Comparison of ENCODE assay signal across 11 mouse cellular contexts in genomic region chr16:17252086-17252726, GRCm38 (mm10). TPM values are rescaled to one million over a fixed set of nuclear protein-coding genes. Genes with fewer than 3 reads are reported as not detected.
A peak's percentile ranks its signal among the peaks of the same experiment; 100 is the strongest.
DNase-seq lines count a peak whose midpoint lies in the region; ATAC-seq lines count a peak whose summit lies in the region.
"Had no signal": no experiment of that assay in that cellular context is flagged by ENCODE, and none has a peak within 500 bp of the region (broad histone marks: within the 10 kb centered on the region; RNA-seq: fewer than 3 reads in every experiment).

No protein-coding gene starts in this region.

- 65% methylated on average over 3 of the region's 3 CpGs for WGBS in heart, embryonic 15.5 days
- 82% methylated on average over 3 of the region's 3 CpGs for WGBS in midbrain, embryonic 10.5 days
- WGBS in midbrain, embryonic 16.5 days, result 77% methylated on average over 3 of the region's 3 CpGs
- 63% methylated on average over 3 of the region's 3 CpGs for WGBS in intestine, embryonic 16.5 days
- WGBS in stomach, embryonic 16.5 days, result 69% methylated on average over 3 of the region's 3 CpGs

- H3K36me3 ChIP-seq in heart, embryonic 15.5 days, result peaks cover 12% of the 10 kb centered on the region; the same call in 1 of the 2 replicates
- H3K36me3 ChIP-seq in midbrain, embryonic 10.5 days, result peaks cover 21% of the 10 kb centered on the region
- H3K36me3 ChIP-seq in midbrain, embryonic 16.5 days (ENCODE audit: control insufficient read depth, insufficient read depth, low read length), result peaks cover 3% of the 10 kb centered on the region
- H3K36me3 ChIP-seq in intestine, embryonic 16.5 days (ENCODE audit: control insufficient read depth, insufficient read depth, low read length), result no peaks in the 10 kb centered on the region
- H3K36me3 ChIP-seq in stomach, embryonic 16.5 days (ENCODE audit: control insufficient read depth, insufficient read depth, low read length), result no peaks in the 10 kb centered on the region
- H3K36me3 ChIP-seq: hindbrain, embryonic 15.5 days had no signal

- intact Hi-C loops in heart, postnatal 10 days (cut with DNase I), result no loop called here
- intact Hi-C loops in gastrocnemius, postnatal 36 days (cut with DNase I), result no loop called here

- no peak overlapping the region for H3K4me2 ChIP-seq in heart, embryonic 15.5 days
- no peak overlapping the region for H3K4me2 ChIP-seq in midbrain, embryonic 16.5 days (ENCODE audit: low read length)
- no peak overlapping the region for H3K4me2 ChIP-seq in intestine, embryonic 16.5 days (ENCODE audit: low read depth, low read length)
- H3K4me2 ChIP-seq in stomach, embryonic 16.5 days (ENCODE audit: low read depth, low read length), result no peak overlapping the region
- H3K4me2 ChIP-seq: embryonic facial prominence, embryonic 15.5 days; hindbrain, embryonic 15.5 days had no signal

- no peaks in the 10 kb centered on the region for H3K9me3 ChIP-seq in heart, embryonic 15.5 days (replicated peaks)
- H3K9me3 ChIP-seq in midbrain, embryonic 10.5 days (replicated peaks), result no peaks in the 10 kb centered on the region
- no peaks in the 10 kb centered on the region for H3K9me3 ChIP-seq in midbrain, embryonic 16.5 days (replicated peaks; ENCODE audit: control insufficient read depth, low read length, poor library complexity, severe bottlenecking)
- H3K9me3 ChIP-seq in intestine, embryonic 16.5 days (ENCODE audit: control insufficient read depth, low read length), result no peaks in the 10 kb centered on the region
- no peaks in the 10 kb centered on the region for H3K9me3 ChIP-seq in stomach, embryonic 16.5 days (replicated peaks; ENCODE audit: control insufficient read depth, low read length)
- H3K9me3 ChIP-seq: embryonic facial prominence, embryonic 15.5 days; hindbrain, embryonic 15.5 days had no signal

- no peak overlapping the region for H3K9ac ChIP-seq in heart, embryonic 15.5 days
- H3K9ac ChIP-seq in midbrain, embryonic 16.5 days (ENCODE audit: low read depth, low read length), result no peak overlapping the region
- H3K9ac ChIP-seq in intestine, embryonic 16.5 days (ENCODE audit: low read depth, low read length), result no peak overlapping the region
- H3K9ac ChIP-seq in stomach, embryonic 16.5 days (ENCODE audit: low read length), result no peak overlapping the region
- H3K9ac ChIP-seq: embryonic facial prominence, embryonic 15.5 days; hindbrain, embryonic 15.5 days had no signal

- H3K4me1 ChIP-seq in heart, embryonic 15.5 days (replicated peaks), result peaks cover 75% of the 10 kb centered on the region
- peaks cover 47% of the 10 kb centered on the region for H3K4me1 ChIP-seq in midbrain, embryonic 10.5 days
- peaks cover 22% of the 10 kb centered on the region for H3K4me1 ChIP-seq in midbrain, embryonic 16.5 days (ENCODE audit: control insufficient read depth, insufficient read depth, low read length)
- H3K4me1 ChIP-seq in intestine, embryonic 16.5 days (ENCODE audit: control insufficient read depth, insufficient read depth, low read length), result peaks cover 41% of the 10 kb centered on the region
- H3K4me1 ChIP-seq in stomach, embryonic 16.5 days (ENCODE audit: control insufficient read depth, insufficient read depth, low read length), result peaks cover 44% of the 10 kb centered on the region

- DNase-seq in heart, postnatal 10 days, result no peak
- DNase-seq in midbrain, embryonic 10.5 days (ENCODE audit: low spot score), result no peak
- DNase-seq in left cerebral cortex, adult 8-10 months (ENCODE audit: low spot score in 2 of 2), result no peak
- DNase-seq in gastrocnemius, postnatal 36 days, result no peak

- H3K27ac ChIP-seq in heart, embryonic 15.5 days, result peak overlapping the region; percentile 5; the same call in 1 of the 2 replicates
- 0 out of 2 replicates have a peak overlapping the region, but pooled peaks have one; percentile 80 for H3K27ac ChIP-seq in midbrain, embryonic 10.5 days (replicated peaks)
- no peak overlapping the region for H3K27ac ChIP-seq in midbrain, embryonic 16.5 days (ENCODE audit: low read length)
- no peak overlapping the region for H3K27ac ChIP-seq in intestine, embryonic 16.5 days (ENCODE audit: low read length)
- H3K27ac ChIP-seq in stomach, embryonic 16.5 days (ENCODE audit: low read length), result no peak overlapping the region
- H3K27ac ChIP-seq: embryonic facial prominence, embryonic 15.5 days; hindbrain, embryonic 15.5 days; left cerebral cortex, adult 2 months had no signal

- H3K27me3 ChIP-seq in heart, embryonic 15.5 days, result no peaks in the 10 kb centered on the region
- no peaks in the 10 kb centered on the region for H3K27me3 ChIP-seq in midbrain, embryonic 10.5 days (ENCODE audit: low read depth, poor library complexity, severe bottlenecking)
- no peaks in the 10 kb centered on the region for H3K27me3 ChIP-seq in midbrain, embryonic 16.5 days (ENCODE audit: control insufficient read depth, insufficient read depth, low read depth, low read length)
- no peaks in the 10 kb centered on the region for H3K27me3 ChIP-seq in intestine, embryonic 16.5 days (replicated peaks; ENCODE audit: control insufficient read depth, insufficient read depth, low read length)
- no peaks in the 10 kb centered on the region for H3K27me3 ChIP-seq in stomach, embryonic 16.5 days (ENCODE audit: control insufficient read depth, insufficient read depth, low read length)
- H3K27me3 ChIP-seq: embryonic facial prominence, embryonic 15.5 days; hindbrain, embryonic 15.5 days had no signal

- no peak for ATAC-seq in heart, embryonic 15.5 days (replicated peaks; ENCODE audit: insufficient number of reproducible peaks, insufficient read depth, low FRiP score, low read depth)
- ATAC-seq in midbrain, embryonic 16.5 days, result no peak
- peak; percentile 36; the same call in 1 of the 2 replicates for ATAC-seq in intestine, embryonic 16.5 days
- peak; percentile 35; the same call in 1 of the 2 replicates for ATAC-seq in stomach, embryonic 16.5 days (ENCODE audit: insufficient read depth, low FRiP score)

- no peak overlapping the region for H3K4me3 ChIP-seq in heart, embryonic 15.5 days
- H3K4me3 ChIP-seq in midbrain, embryonic 10.5 days, result no peak overlapping the region
- H3K4me3 ChIP-seq in midbrain, embryonic 16.5 days (ENCODE audit: low read depth, low read length), result no peak overlapping the region
- H3K4me3 ChIP-seq in intestine, embryonic 16.5 days (ENCODE audit: low read length), result no peak overlapping the region
- no peak overlapping the region for H3K4me3 ChIP-seq in stomach, embryonic 16.5 days (replicated peaks; ENCODE audit: low read length)
- H3K4me3 ChIP-seq: embryonic facial prominence, embryonic 15.5 days; hindbrain, embryonic 15.5 days; left cerebral cortex, adult 2 months had no signal

RNA-seq across cellular contexts. Expression of gene Hic2, which starts 18.8 kb away (rescaled TPM):
- 3.2 and 4.0 TPM in 2 replicates for polyA plus RNA-seq in heart, embryonic 15.5 days (2015; fragmentation: Nextera tagmentation; extraction: Ambion mirVana)
- 1 to 10 TPM; 3.7 to 4.1 TPM for total RNA-seq in heart, postnatal 10 days (2021)
- polyA plus RNA-seq in midbrain, embryonic 10.5 days (2016; fragmentation: Nextera tagmentation; extraction: Ambion mirVana), result 17.3 and 19.3 TPM in 2 replicates
- 7.6 and 9.5 TPM in 2 replicates for polyA plus RNA-seq in midbrain, embryonic 16.5 days (2015; fragmentation: Nextera tagmentation; extraction: Ambion mirVana)
- 5.3 and 5.5 TPM in 2 replicates for polyA plus RNA-seq in intestine, embryonic 16.5 days (2015; fragmentation: Nextera tagmentation; extraction: Ambion mirVana)
- polyA plus RNA-seq in stomach, embryonic 16.5 days (2015; fragmentation: Nextera tagmentation; extraction: Ambion mirVana), result 4.5 and 4.9 TPM in 2 replicates
- total RNA-seq in left cerebral cortex, adult 8-10 months (2022), result 1 to 10 TPM; 4.7 to 6.8 (median 6.2) TPM
- total RNA-seq in gastrocnemius, postnatal 36 days (2021), result 1 to 10 TPM; 1.1 to 1.3 TPM

RNA-seq across cellular contexts. Expression of gene Tmem191c, which starts 23.7 kb away (rescaled TPM):
- 9.2 and 11.6 TPM in 2 replicates for polyA plus RNA-seq in heart, embryonic 15.5 days (2015; fragmentation: Nextera tagmentation; extraction: Ambion mirVana)
- 1 to 10 TPM; 5.0 to 5.5 TPM for total RNA-seq in heart, postnatal 10 days (2021)
- 9.9 and 11.7 TPM in 2 replicates for polyA plus RNA-seq in midbrain, embryonic 10.5 days (2016; fragmentation: Nextera tagmentation; extraction: Ambion mirVana)
- polyA plus RNA-seq in midbrain, embryonic 16.5 days (2015; fragmentation: Nextera tagmentation; extraction: Ambion mirVana), result 77.9 and 94.8 TPM in 2 replicates
- polyA plus RNA-seq in intestine, embryonic 16.5 days (2015; fragmentation: Nextera tagmentation; extraction: Ambion mirVana), result 14.5 and 15.2 TPM in 2 replicates
- polyA plus RNA-seq in stomach, embryonic 16.5 days (2015; fragmentation: Nextera tagmentation; extraction: Ambion mirVana), result 13.4 and 16.3 TPM in 2 replicates
- total RNA-seq in left cerebral cortex, adult 8-10 months (2022), result 100 to 1,000 TPM in 2 of 4 experiments, 10 to 100 TPM in 2; 86.7 to 118 (median 106) TPM
- total RNA-seq in gastrocnemius, postnatal 36 days (2021), result 1 to 10 TPM in 1 of 2 experiments, under 1 TPM in 1; 0.91 to 1.4 TPM

RNA-seq across cellular contexts. Expression of gene Rimbp3, which starts 43.8 kb away (rescaled TPM):
- 0.13 and 0.30 TPM in 2 replicates for polyA plus RNA-seq in heart, embryonic 15.5 days (2015; fragmentation: Nextera tagmentation; extraction: Ambion mirVana)
- total RNA-seq in heart, postnatal 10 days (2021), result under 1 TPM; 0.19 to 0.27 TPM
- polyA plus RNA-seq in midbrain, embryonic 10.5 days (2016; fragmentation: Nextera tagmentation; extraction: Ambion mirVana), result 1.4 and 2.2 TPM in 2 replicates
- 2.3 and 2.7 TPM in 2 replicates for polyA plus RNA-seq in midbrain, embryonic 16.5 days (2015; fragmentation: Nextera tagmentation; extraction: Ambion mirVana)
- 0.48 and 0.49 TPM in 2 replicates for polyA plus RNA-seq in intestine, embryonic 16.5 days (2015; fragmentation: Nextera tagmentation; extraction: Ambion mirVana)
- polyA plus RNA-seq in stomach, embryonic 16.5 days (2015; fragmentation: Nextera tagmentation; extraction: Ambion mirVana), result 0.44 and 0.57 TPM in 2 replicates
- total RNA-seq in left cerebral cortex, adult 8-10 months (2022), result 1 to 10 TPM; 2.3 to 3.0 (median 2.7) TPM
- total RNA-seq in gastrocnemius, postnatal 36 days (2021), result not detected

RNA-seq across cellular contexts. Expression of gene Ube2l3, which starts 49.8 kb away (rescaled TPM):
- 255 and 264 TPM in 2 replicates for polyA plus RNA-seq in heart, embryonic 15.5 days (2015; fragmentation: Nextera tagmentation; extraction: Ambion mirVana)
- 100 to 1,000 TPM; 133 to 137 TPM for total RNA-seq in heart, postnatal 10 days (2021)
- 412 and 424 TPM in 2 replicates for polyA plus RNA-seq in midbrain, embryonic 10.5 days (2016; fragmentation: Nextera tagmentation; extraction: Ambion mirVana)
- polyA plus RNA-seq in midbrain, embryonic 16.5 days (2015; fragmentation: Nextera tagmentation; extraction: Ambion mirVana), result 264 and 291 TPM in 2 replicates
- polyA plus RNA-seq in intestine, embryonic 16.5 days (2015; fragmentation: Nextera tagmentation; extraction: Ambion mirVana), result 358 and 374 TPM in 2 replicates
- 320 and 331 TPM in 2 replicates for polyA plus RNA-seq in stomach, embryonic 16.5 days (2015; fragmentation: Nextera tagmentation; extraction: Ambion mirVana)
- total RNA-seq in left cerebral cortex, adult 8-10 months (2022), result 100 to 1,000 TPM; 125 to 149 (median 144) TPM
- total RNA-seq in gastrocnemius, postnatal 36 days (2021), result 100 to 1,000 TPM; 130 to 135 TPM

Comparison
In these comparisons a context has a peak if more than half of its experiments do, and no peak if none do; other contexts are left out.
1. H3K27ac ChIP-seq: peak in heart, embryonic 15.5 days (single experiment) and midbrain, embryonic 10.5 days (single experiment); none in midbrain, embryonic 16.5 days (single experiment), intestine, embryonic 16.5 days (single experiment) and stomach, embryonic 16.5 days (single experiment).
2. ATAC-seq: peak in intestine, embryonic 16.5 days (single experiment) and stomach, embryonic 16.5 days (single experiment); none in heart, embryonic 15.5 days (single experiment) and midbrain, embryonic 16.5 days (single experiment).